ENCODE assay signal across 17 mouse cellular contexts in the genomic region with DNA sequence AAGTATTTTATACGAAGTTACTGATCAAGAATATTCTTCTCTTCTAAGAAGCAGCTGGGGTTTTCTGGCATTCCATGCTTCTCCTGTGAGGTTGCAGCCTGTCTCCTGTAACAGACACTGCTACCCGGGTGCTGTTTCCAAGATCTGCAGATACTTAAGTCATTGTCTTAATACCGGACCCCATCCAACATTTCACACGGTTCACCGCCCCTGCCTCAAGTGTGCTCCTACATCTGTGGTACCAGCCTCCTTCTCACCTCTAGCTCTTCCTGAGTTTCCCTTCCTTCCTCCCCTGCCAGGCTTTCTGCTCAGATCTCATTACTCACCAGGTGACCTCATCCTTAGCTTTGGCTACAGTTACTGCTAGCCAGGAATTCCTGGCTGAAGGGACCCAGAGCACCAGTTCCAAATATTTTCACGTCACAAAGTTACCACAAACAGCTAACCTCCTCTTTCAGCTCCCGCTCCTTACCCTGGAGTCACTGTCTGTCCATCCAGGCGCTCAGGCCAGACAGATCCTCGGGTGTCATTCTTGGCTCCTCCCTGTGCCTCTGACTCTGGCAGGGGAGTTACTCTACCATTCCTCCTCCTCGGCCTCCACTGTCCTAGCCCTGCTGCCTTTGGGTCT. TPM values are rescaled to one million over a fixed set of nuclear protein-coding genes. Genes with fewer than 3 reads are reported as not detected.
A peak's percentile ranks its signal among the peaks of the same experiment; 100 is the strongest.
DNase-seq lines count a peak whose midpoint lies in the region; ATAC-seq and TF ChIP-seq lines count a peak whose summit lies in the region.
"Had no signal": no experiment of that assay in that cellular context is flagged by ENCODE, and none has a peak within 500 bp of the region (broad histone marks: within the 10 kb centered on the region; RNA-seq: fewer than 3 reads in every experiment).

No protein-coding gene starts in this region.

- peaks cover 7% of the 10 kb centered on the region for H3K4me1 ChIP-seq in embryonic fibroblast, embryonic 13.5 days (ENCODE audit: control insufficient read depth, insufficient read depth, low read length)
- H3K4me1 ChIP-seq: forebrain, embryonic 12.5 days had no signal

- H3K27me3 ChIP-seq in C2C12 (ENCODE audit: control insufficient read depth, insufficient read depth, insufficient read length): no peaks in the 10 kb centered on the region
- H3K27me3 ChIP-seq: forebrain, embryonic 12.5 days had no signal

- no peaks in the 10 kb centered on the region for H3K36me3 ChIP-seq in C2C12 (ENCODE audit: control insufficient read depth, insufficient read depth)

- DNase-seq in cerebellum, postnatal 25 days: peak; percentile 47 to 55
- no peak for DNase-seq in cerebellum, adult 8-10 months
- peak; percentile 17 for DNase-seq in kidney, adult 18-20 months
- DNase-seq in kidney, adult 11 months: no peak
- DNase-seq in left cerebral cortex, adult 8-10 months (ENCODE audit: low spot score in 2 of 2): no peak
- DNase-seq: adrenal gland, postnatal 10 days; heart, adult 18-20 months; heart, postnatal 4 days; left cerebral cortex, postnatal 4 days; liver, postnatal 0 days; spleen, adult 18-20 months; thymus, postnatal 4 days had no signal

- TF ChIP-seq POLR2A in embryonic fibroblast, embryonic 13.5 days (IDR thresholded peaks at IDR 0.05; ENCODE audit: low read depth, low read length): 0 out of 2 replicates have a peak, but pooled peaks have one; percentile 18

- no peaks in the 10 kb centered on the region for H3K79me3 ChIP-seq in C2C12 (ENCODE audit: low read depth)

- H3ac ChIP-seq in C2C12 (ENCODE audit: control insufficient read depth, insufficient read length, low read depth): peak overlapping the region; percentile 25

- ATAC-seq in CD4-positive, CD25-positive, alpha-beta regulatory T cell, adult 4 months: no peak
- ATAC-seq: intestine, embryonic 16.5 days; liver, postnatal 0 days had no signal

- H3K27ac ChIP-seq in embryonic fibroblast, embryonic 13.5 days (ENCODE audit: insufficient read depth, low read length): peak overlapping the region; percentile 58
- H3K27ac ChIP-seq: forebrain, embryonic 12.5 days had no signal

- TF ChIP-seq CTCF in C2C12 (IDR thresholded peaks at IDR 0.05; ENCODE audit: control insufficient read depth, insufficient read depth, insufficient read length): no peak
- TF ChIP-seq CTCF in embryonic fibroblast, embryonic 13.5 days (IDR thresholded peaks at IDR 0.05; ENCODE audit: borderline replicate concordance, insufficient read depth, low read length): no peak

- H3K79me2 ChIP-seq in C2C12 (ENCODE audit: control insufficient read depth, insufficient read depth): no peaks in the 10 kb centered on the region

- H3K4me3 ChIP-seq in C2C12 (ENCODE audit: insufficient read depth, poor library complexity, severe bottlenecking): no peak overlapping the region
- no peak overlapping the region for H3K4me3 ChIP-seq in embryonic fibroblast, embryonic 13.5 days (ENCODE audit: insufficient read depth, low read length)
- H3K4me3 ChIP-seq: forebrain, embryonic 12.5 days had no signal

TF ChIP-seq in C2C12, 6 proteins besides CTCF, POLR2A, EP300 and RAD21:
- TF ChIP-seq FOSL1 (IDR thresholded peaks at IDR 0.05; ENCODE audit: insufficient read depth, low read length, poor library complexity, severe bottlenecking) (no peak), CEBPB (IDR thresholded peaks at IDR 0.05; ENCODE audit: low read depth) (no peak), MAX (IDR thresholded peaks at IDR 0.05) (peak; percentile 24)

RNA-seq across cellular contexts. Expression of a gene that starts 12.7 kb away (rescaled TPM):
- 229 TPM for polyA plus RNA-seq in C2C12 (2012; fragmentation: generic; extraction: Trizol)
- polyA plus RNA-seq in embryonic fibroblast, embryonic 13.5 days (2011; ENCODE audit: insufficient read length, low read depth, missing spikeins): 75.6 and 81.1 TPM in 2 replicates
- 100 to 1,000 TPM in 3 of 4 experiments, 10 to 100 TPM in 1; 99.9 to 140 (median 114) TPM for total RNA-seq in left cerebral cortex, adult 8-10 months (2022)
- 100 to 1,000 TPM in 1 of 2 experiments, 10 to 100 TPM in 1; 87.8 to 116 TPM for polyA plus RNA-seq in CD4-positive, CD25-positive, alpha-beta regulatory T cell, adult 4 months (2017; shearing (Covaris generic))

RNA-seq across cellular contexts. Expression of a gene that starts 12.8 kb away (rescaled TPM):
- polyA plus RNA-seq in C2C12 (2012; fragmentation: generic; extraction: Trizol): 22.8 TPM
- 51.0 and 51.7 TPM in 2 replicates for polyA plus RNA-seq in embryonic fibroblast, embryonic 13.5 days (2011; ENCODE audit: insufficient read length, low read depth, missing spikeins)
- 10 to 100 TPM; 38.0 to 43.7 (median 42.5) TPM for total RNA-seq in left cerebral cortex, adult 8-10 months (2022)
- polyA plus RNA-seq in CD4-positive, CD25-positive, alpha-beta regulatory T cell, adult 4 months (2017; shearing (Covaris generic)): 10 to 100 TPM; 17.0 to 28.2 TPM

RNA-seq across cellular contexts. Expression of a gene that starts 13.4 kb away (rescaled TPM):
- 100 TPM for polyA plus RNA-seq in C2C12 (2012; fragmentation: generic; extraction: Trizol)
- polyA plus RNA-seq in embryonic fibroblast, embryonic 13.5 days (2011; ENCODE audit: insufficient read length, low read depth, missing spikeins): 175 and 199 TPM in 2 replicates
- 100 to 1,000 TPM; 370 to 420 (median 387) TPM for total RNA-seq in left cerebral cortex, adult 8-10 months (2022)
- 10 to 100 TPM; 71.8 to 80.8 TPM for polyA plus RNA-seq in CD4-positive, CD25-positive, alpha-beta regulatory T cell, adult 4 months (2017; shearing (Covaris generic))

RNA-seq across cellular contexts. Expression of a gene that starts 15.4 kb away (rescaled TPM):
- polyA plus RNA-seq in C2C12 (2012; fragmentation: generic; extraction: Trizol): 0.16 TPM
- 9.1 and 10.3 TPM in 2 replicates for polyA plus RNA-seq in embryonic fibroblast, embryonic 13.5 days (2011; ENCODE audit: insufficient read length, low read depth, missing spikeins)
- 1 to 10 TPM; 3.3 to 4.8 (median 3.5) TPM for total RNA-seq in left cerebral cortex, adult 8-10 months (2022)
- 1 to 10 TPM; 1.1 to 1.2 TPM for polyA plus RNA-seq in CD4-positive, CD25-positive, alpha-beta regulatory T cell, adult 4 months (2017; shearing (Covaris generic))

RNA-seq across cellular contexts. Expression of a gene that starts 30.9 kb away (rescaled TPM):
- 9.0 TPM for polyA plus RNA-seq in C2C12 (2012; fragmentation: generic; extraction: Trizol)
- 31.8 and 33.4 TPM in 2 replicates for polyA plus RNA-seq in embryonic fibroblast, embryonic 13.5 days (2011; ENCODE audit: insufficient read length, low read depth, missing spikeins)
- total RNA-seq in left cerebral cortex, adult 8-10 months (2022): 10 to 100 TPM; 17.3 to 29.2 (median 21.9) TPM
- 10 to 100 TPM; 30.7 to 32.6 TPM for polyA plus RNA-seq in CD4-positive, CD25-positive, alpha-beta regulatory T cell, adult 4 months (2017; shearing (Covaris generic))

Comparison
In these comparisons a context has a peak if more than half of its experiments do, and no peak if none do; other contexts are left out.
1. DNase-seq: peak in cerebellum, postnatal 25 days (2 of 2) and kidney, adult 18-20 months (single experiment); none in cerebellum, adult 8-10 months (single experiment), kidney, adult 11 months (single experiment) and left cerebral cortex, adult 8-10 months (0 of 2).